Mouse (Mus musculus): ENCODE results near the gene Gmppa. TPM values are rescaled to one million over a fixed set of nuclear protein-coding genes. Genes with fewer than 3 reads are reported as not detected.

Gene Gmppa
- total and polyA plus RNA-seq, 2 experiments from 2014 or later, result 64.9 to 68.3 TPM

DNA sequence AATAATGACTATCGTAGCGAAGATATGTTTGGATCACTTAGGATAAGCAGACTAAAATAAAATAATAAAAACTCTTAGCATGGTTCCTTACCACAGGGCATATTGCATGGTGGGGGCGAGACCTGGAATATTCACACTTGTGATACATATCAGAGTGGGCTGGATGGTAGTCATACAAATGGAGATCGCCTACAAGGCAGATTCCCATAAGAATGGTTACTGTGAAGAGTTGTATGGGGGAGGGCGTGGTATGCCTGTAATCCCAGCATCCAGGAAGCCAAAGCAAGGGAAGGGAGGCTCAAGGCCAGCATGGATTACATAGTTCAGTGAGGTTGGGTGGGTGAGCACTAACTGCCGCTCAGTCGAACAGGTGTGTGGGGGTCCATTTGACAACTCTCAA, 45.0 kb downstream of the Gmppa start:
- no peak for ATAC-seq
- Histone ChIP-seq H3K9ac (peak overlapping the region; percentile 90; the same call in 1 of the 2 replicates), H3K4me1 (ENCODE audit: insufficient read depth) (peaks cover 26% of the 10 kb centered on the region), H3K4me3 (ENCODE audit: low read depth, low read length) (peak overlapping the region; percentile 85), H3K9me3 (ENCODE audit: low read length) (no peaks in the 10 kb centered on the region), H3K27ac (ENCODE audit: low read depth, low read length) (no peak overlapping the region), H3K4me2 (ENCODE audit: low read depth) (peak overlapping the region; percentile 82), H3K27me3 (ENCODE audit: insufficient read depth, low read length) (no peaks in the 10 kb centered on the region), H3K36me3 (ENCODE audit: insufficient read depth) (peaks cover 48% of the 10 kb centered on the region)
- 91% methylated on average over 7 of the region's 7 CpGs for WGBS
- DNase-seq, result no peak
- no peak for TF ChIP-seq CTCF (IDR thresholded peaks at IDR 0.05; ENCODE audit: low read depth)

DNA sequence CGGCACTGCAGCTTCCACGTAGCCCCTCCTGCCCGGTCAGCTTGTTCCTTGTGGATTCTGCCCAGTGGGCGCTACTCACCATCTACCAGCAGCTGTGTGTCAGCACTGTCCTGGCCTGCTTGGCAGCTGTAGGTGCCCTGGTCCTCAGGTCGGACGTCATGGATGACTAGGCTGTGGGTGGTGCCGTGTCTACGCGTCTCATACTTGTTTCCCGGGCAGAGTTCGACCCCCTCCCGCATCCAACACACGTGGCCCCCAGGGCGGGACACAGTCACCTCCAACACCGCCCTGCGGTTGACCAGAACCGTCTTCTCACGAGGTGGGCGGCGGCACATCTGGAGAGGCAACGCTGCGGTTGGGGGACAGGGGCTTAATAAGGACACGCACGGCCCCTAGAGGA, 50.8 kb downstream of the Gmppa start:
- no peak for DNase-seq
- H3K4me1 ChIP-seq (ENCODE audit: insufficient read depth), result 0 out of 2 replicates have a peak, but pooled peaks cover 5% of the 10 kb centered on the region
- 11% methylated on average over 24 of the region's 24 CpGs for WGBS
- peak overlapping the region; percentile 31; the same call in 1 of the 2 replicates for H3K9ac ChIP-seq
- peaks cover 47% of the 10 kb centered on the region for H3K36me3 ChIP-seq (ENCODE audit: insufficient read depth)
- H3K4me3 ChIP-seq (ENCODE audit: low read depth, low read length), result no peak overlapping the region
- peak overlapping the region; percentile 91 for H3K4me2 ChIP-seq (ENCODE audit: low read depth)
- H3K27ac ChIP-seq (ENCODE audit: low read depth, low read length), result no peak overlapping the region
- no peaks in the 10 kb centered on the region for H3K9me3 ChIP-seq (ENCODE audit: low read length)
- H3K27me3 ChIP-seq (ENCODE audit: insufficient read depth, low read length), result peaks cover 18% of the 10 kb centered on the region
- peak; percentile 2; the same call in 1 of the 2 replicates for ATAC-seq
- TF ChIP-seq CTCF (IDR thresholded peaks at IDR 0.05; ENCODE audit: low read depth), result 0 out of 2 replicates have a peak, but pooled peaks have one; percentile 9

DNA sequence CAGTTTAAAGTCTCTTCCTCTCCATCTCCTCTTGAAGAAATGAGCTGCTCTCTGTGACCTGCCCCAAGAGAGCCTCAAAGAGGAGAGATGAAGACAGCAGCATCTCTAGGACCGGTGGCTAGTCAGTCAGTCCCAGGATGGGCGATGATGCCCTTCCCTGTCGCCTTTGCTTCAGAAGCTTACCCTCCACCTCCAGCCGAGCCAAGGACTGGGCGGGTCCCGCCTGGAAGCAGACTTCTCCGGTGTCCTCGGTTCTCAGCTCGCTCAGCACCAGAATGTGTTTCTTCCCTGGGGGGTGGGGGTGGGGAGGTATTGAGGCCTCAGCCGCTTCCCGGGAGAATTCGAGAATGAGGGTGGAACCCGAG, 51.3 kb downstream of the Gmppa start:
- H3K9me3 ChIP-seq (ENCODE audit: low read length), result no peaks in the 10 kb centered on the region
- peaks cover 47% of the 10 kb centered on the region for H3K36me3 ChIP-seq (ENCODE audit: insufficient read depth)
- peak overlapping the region; percentile 31; the same call in 1 of the 2 replicates for H3K9ac ChIP-seq
- no peak for TF ChIP-seq CTCF (IDR thresholded peaks at IDR 0.05; ENCODE audit: low read depth)
- peak overlapping the region; percentile 91 for H3K4me2 ChIP-seq (ENCODE audit: low read depth)
- ATAC-seq (peak; percentile 8), DNase-seq (no peak)
- H3K4me3 ChIP-seq (ENCODE audit: low read depth, low read length), result peak overlapping the region; percentile 44
- no peak overlapping the region for H3K27ac ChIP-seq (ENCODE audit: low read depth, low read length)
- WGBS, result 5% methylated on average over 13 of the region's 13 CpGs
- 0 out of 2 replicates have a peak, but pooled peaks cover 5% of the 10 kb centered on the region for H3K4me1 ChIP-seq (ENCODE audit: insufficient read depth)
- peaks cover 18% of the 10 kb centered on the region for H3K27me3 ChIP-seq (ENCODE audit: insufficient read depth, low read length)

DNA sequence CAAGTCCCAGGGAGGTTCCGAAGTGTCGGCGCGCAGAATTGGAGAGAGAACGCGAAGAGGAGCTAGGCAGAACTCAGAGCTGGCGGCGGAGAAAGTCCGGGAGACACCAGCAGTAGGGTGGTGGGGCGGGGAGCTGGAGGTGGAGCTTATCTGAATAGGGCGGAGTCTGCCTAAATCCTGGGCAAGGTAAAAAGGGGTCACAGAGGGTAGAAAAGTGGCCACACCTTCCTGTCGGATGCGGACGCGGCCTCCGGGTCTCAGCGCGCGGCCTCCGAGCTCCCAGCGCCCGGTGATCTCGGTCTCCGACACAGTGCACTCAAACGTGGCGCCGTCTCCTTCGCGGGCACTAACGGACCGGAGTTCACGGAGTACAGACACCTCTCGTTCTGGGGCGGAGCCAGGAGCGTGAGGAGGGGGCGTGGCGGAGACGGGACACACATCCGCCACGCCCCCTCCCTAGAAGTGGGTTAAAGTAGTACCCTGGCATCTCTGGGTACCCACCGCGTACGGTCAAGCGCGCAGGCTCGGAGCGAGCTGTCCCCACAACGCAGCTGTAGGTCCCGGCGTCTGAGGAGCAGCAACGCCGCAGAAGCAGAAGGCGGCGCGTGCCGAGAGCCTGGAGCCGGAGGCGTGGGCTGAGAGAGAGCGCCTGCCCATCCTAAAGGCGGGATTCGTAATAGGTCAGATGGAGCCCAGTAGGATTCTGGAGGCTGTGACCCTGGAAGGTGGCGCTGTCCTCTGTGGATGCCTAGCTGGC, 51.9 kb downstream of the Gmppa start:
- peak; percentile 68 for ATAC-seq
- 0 out of 2 replicates have a peak, but pooled peaks cover 5% of the 10 kb centered on the region for H3K4me1 ChIP-seq (ENCODE audit: insufficient read depth)
- TF ChIP-seq CTCF (IDR thresholded peaks at IDR 0.05; ENCODE audit: low read depth), result peak; percentile 37
- DNase-seq, result peak; percentile 61
- no peaks in the 10 kb centered on the region for H3K9me3 ChIP-seq (ENCODE audit: low read length)
- peak overlapping the region; percentile 91 for H3K4me2 ChIP-seq (ENCODE audit: low read depth)
- peaks cover 18% of the 10 kb centered on the region for H3K27me3 ChIP-seq (ENCODE audit: insufficient read depth, low read length)
- H3K36me3 ChIP-seq (ENCODE audit: insufficient read depth), result peaks cover 42% of the 10 kb centered on the region
- peak overlapping the region; percentile 31; the same call in 1 of the 2 replicates for H3K9ac ChIP-seq
- H3K27ac ChIP-seq (ENCODE audit: low read depth, low read length), result no peak overlapping the region
- WGBS, result 4% methylated on average over 62 of the region's 62 CpGs
- H3K4me3 ChIP-seq (ENCODE audit: low read depth, low read length), result peak overlapping the region; percentile 44

DNA sequence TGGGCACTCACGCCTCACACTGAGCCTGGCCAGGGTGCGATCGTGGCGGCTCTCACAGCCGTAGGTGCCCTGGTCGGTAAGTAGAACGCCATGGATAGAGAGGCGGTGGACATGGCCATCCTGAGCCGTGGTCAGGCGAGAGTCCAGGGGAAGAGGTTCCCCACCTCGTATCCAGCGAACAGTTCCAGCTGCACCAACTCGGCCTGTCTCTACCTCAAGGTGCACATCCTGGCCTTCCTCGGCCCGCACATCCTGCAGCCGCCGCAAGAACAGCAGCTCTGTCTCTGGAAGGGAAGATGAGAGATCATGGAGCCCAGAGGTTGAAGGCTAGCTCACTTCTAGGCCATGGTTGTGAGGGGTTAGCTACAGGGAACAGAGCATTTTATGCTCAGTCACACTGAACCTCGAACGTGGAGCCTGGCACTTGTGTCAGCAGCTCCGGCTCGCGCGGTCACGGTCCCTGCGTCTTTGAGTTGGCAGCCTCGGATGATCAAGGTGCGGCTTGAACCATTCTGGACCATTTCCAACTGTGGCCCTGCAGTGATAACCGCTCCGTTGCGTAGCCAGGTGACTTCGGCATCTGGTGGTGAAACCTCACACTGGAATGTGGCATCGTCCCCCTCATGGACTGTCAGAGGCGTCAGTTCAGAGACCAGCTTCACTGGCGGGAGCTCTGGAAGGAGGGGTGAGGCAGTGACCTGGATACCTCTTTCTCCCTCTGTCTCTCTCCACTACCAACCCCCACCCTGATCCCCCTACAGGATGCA, 55.2 kb downstream of the Gmppa start:
- no peaks in the 10 kb centered on the region for H3K9me3 ChIP-seq (ENCODE audit: low read length)
- H3K4me1 ChIP-seq (ENCODE audit: insufficient read depth), result 0 out of 2 replicates have a peak, but pooled peaks cover 5% of the 10 kb centered on the region
- H3K4me2 ChIP-seq (ENCODE audit: low read depth), result no peak overlapping the region
- H3K9ac ChIP-seq, result no peak overlapping the region
- peaks cover 10% of the 10 kb centered on the region; the same call in 1 of the 2 replicates for H3K36me3 ChIP-seq (ENCODE audit: insufficient read depth)
- no peak overlapping the region for H3K4me3 ChIP-seq (ENCODE audit: low read depth, low read length)
- DNase-seq, result no peak
- no peak for TF ChIP-seq CTCF (IDR thresholded peaks at IDR 0.05; ENCODE audit: low read depth)
- 87% methylated on average over 34 of the region's 34 CpGs for WGBS
- no peak overlapping the region for H3K27ac ChIP-seq (ENCODE audit: low read depth, low read length)
- no peak for ATAC-seq
- H3K27me3 ChIP-seq (ENCODE audit: insufficient read depth, low read length), result peaks cover 16% of the 10 kb centered on the region

DNA sequence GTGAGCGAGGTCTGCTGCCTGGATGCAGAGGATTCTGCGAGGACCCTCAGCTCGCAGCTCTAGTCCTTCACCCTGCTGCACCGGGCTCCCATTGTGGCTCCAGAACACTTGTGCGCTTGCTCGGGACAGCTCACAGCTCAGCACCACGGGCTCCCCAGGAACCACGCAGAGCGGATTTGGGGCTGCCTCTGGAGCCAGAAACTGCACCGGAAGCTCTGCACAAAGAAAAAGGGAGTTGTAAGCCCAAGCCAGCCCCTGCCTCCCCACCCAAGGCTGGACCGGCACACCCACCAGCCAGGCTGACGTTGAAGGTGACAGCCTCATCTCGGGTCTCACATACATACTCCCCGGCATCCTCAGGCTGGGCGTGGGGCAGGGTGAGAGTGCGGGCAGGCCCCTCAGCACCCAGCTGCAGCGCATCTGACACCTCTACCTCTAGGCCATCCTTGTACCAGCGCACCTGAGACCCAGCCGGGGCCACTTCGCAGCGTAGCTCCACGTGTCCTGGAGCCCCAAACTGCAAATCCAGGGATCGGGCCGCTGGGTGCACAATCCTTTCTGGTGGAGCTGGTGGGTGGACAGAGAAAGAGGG, 56.9 kb downstream of the Gmppa start:
- H3K9me3 ChIP-seq (ENCODE audit: low read length), result no peaks in the 10 kb centered on the region
- 41% methylated on average over 24 of the region's 24 CpGs for WGBS
- no peak overlapping the region for H3K4me2 ChIP-seq (ENCODE audit: low read depth)
- no peak overlapping the region for H3K27ac ChIP-seq (ENCODE audit: low read depth, low read length)
- 0 out of 2 replicates have a peak, but pooled peaks cover 9% of the 10 kb centered on the region for H3K27me3 ChIP-seq (ENCODE audit: insufficient read depth, low read length)
- H3K36me3 ChIP-seq (ENCODE audit: insufficient read depth), result peaks cover 10% of the 10 kb centered on the region; the same call in 1 of the 2 replicates
- DNase-seq, result no peak
- H3K4me3 ChIP-seq (ENCODE audit: low read depth, low read length), result no peak overlapping the region
- H3K9ac ChIP-seq, result no peak overlapping the region
- 0 out of 2 replicates have a peak, but pooled peaks cover 3% of the 10 kb centered on the region for H3K4me1 ChIP-seq (ENCODE audit: insufficient read depth)
- ATAC-seq, result no peak
- TF ChIP-seq CTCF (IDR thresholded peaks at IDR 0.05; ENCODE audit: low read depth), result no peak

Other genes starting within 250 kb of the Gmppa start
- gene Ankzf1, start 243.8 kb upstream of the Gmppa start, total RNA-seq (2014; rRNA removed), result 17.9 and 22.2 TPM in 2 replicates
- 12.5 and 13.5 TPM in 2 replicates for gene Ankzf1, start 243.8 kb upstream of the Gmppa start, polyA plus RNA-seq (2015; fragmentation: Nextera tagmentation; extraction: Ambion mirVana)
- 53.2 and 76.1 TPM in 2 replicates for gene Atg9a, start 243.7 kb upstream of the Gmppa start, total RNA-seq (2014; rRNA removed)
- gene Atg9a, start 243.7 kb upstream of the Gmppa start, polyA plus RNA-seq (2015; fragmentation: Nextera tagmentation; extraction: Ambion mirVana), result 47.2 and 57.9 TPM in 2 replicates
- gene Glb1l, start 225.1 kb upstream of the Gmppa start, total RNA-seq (2014; rRNA removed), result 15.0 and 18.5 TPM in 2 replicates
- 10.3 and 12.4 TPM in 2 replicates for gene Glb1l, start 225.1 kb upstream of the Gmppa start, polyA plus RNA-seq (2015; fragmentation: Nextera tagmentation; extraction: Ambion mirVana)
- 102 and 109 TPM in 2 replicates for gene Stk16, start 225.1 kb upstream of the Gmppa start, total RNA-seq (2014; rRNA removed)
- 95.6 and 102 TPM in 2 replicates for gene Stk16, start 225.1 kb upstream of the Gmppa start, polyA plus RNA-seq (2015; fragmentation: Nextera tagmentation; extraction: Ambion mirVana)
- 54.8 and 58.5 TPM in 2 replicates for gene Tuba4a, start 216.1 kb upstream of the Gmppa start, total RNA-seq (2014; rRNA removed)
- 76.9 and 87.1 TPM in 2 replicates for gene Tuba4a, start 216.1 kb upstream of the Gmppa start, polyA plus RNA-seq (2015; fragmentation: Nextera tagmentation; extraction: Ambion mirVana)
- 0.46 TPM in 1 of 2 replicates, not detected in the other for gene A630095N17Rik, start 203.8 kb upstream of the Gmppa start, total RNA-seq (2014; rRNA removed)
- 0.34 TPM in 1 of 2 replicates, not detected in the other for gene A630095N17Rik, start 203.8 kb upstream of the Gmppa start, polyA plus RNA-seq (2015; fragmentation: Nextera tagmentation; extraction: Ambion mirVana)
- 32.2 and 39.7 TPM in 2 replicates for gene Dnajb2, start 199.5 kb upstream of the Gmppa start, total RNA-seq (2014; rRNA removed)
- gene Dnajb2, start 199.5 kb upstream of the Gmppa start, polyA plus RNA-seq (2015; fragmentation: Nextera tagmentation; extraction: Ambion mirVana), result 37.4 and 47.0 TPM in 2 replicates
- gene Ptprn, start 171.4 kb upstream of the Gmppa start, total RNA-seq (2014; rRNA removed), result 58.2 and 68.7 TPM in 2 replicates
- gene Ptprn, start 171.4 kb upstream of the Gmppa start, polyA plus RNA-seq (2015; fragmentation: Nextera tagmentation; extraction: Ambion mirVana), result 21.5 and 31.5 TPM in 2 replicates
- gene Resp18, start 157.5 kb upstream of the Gmppa start, total RNA-seq (2014; rRNA removed), result 136 and 170 TPM in 2 replicates
- gene Resp18, start 157.5 kb upstream of the Gmppa start, polyA plus RNA-seq (2015; fragmentation: Nextera tagmentation; extraction: Ambion mirVana), result 123 and 186 TPM in 2 replicates
- 135 and 164 TPM in 2 replicates for gene Dnpep, start 117.9 kb upstream of the Gmppa start, total RNA-seq (2014; rRNA removed)
- gene Dnpep, start 117.9 kb upstream of the Gmppa start, polyA plus RNA-seq (2015; fragmentation: Nextera tagmentation; extraction: Ambion mirVana), result 140 and 156 TPM in 2 replicates
- 1.0 and 1.4 TPM in 2 replicates for gene Des, start 75.6 kb upstream of the Gmppa start, total RNA-seq (2014; rRNA removed)
- gene Des, start 75.6 kb upstream of the Gmppa start, polyA plus RNA-seq (2015; fragmentation: Nextera tagmentation; extraction: Ambion mirVana), result 1.2 TPM in 2 replicates
- gene Speg, start 60.6 kb upstream of the Gmppa start, total RNA-seq (2014; rRNA removed), result 44.4 and 56.3 TPM in 2 replicates
- 17.8 and 20.6 TPM in 2 replicates for gene Speg, start 60.6 kb upstream of the Gmppa start, polyA plus RNA-seq (2015; fragmentation: Nextera tagmentation; extraction: Ambion mirVana)
- gene Asic4, start 14.5 kb downstream of the Gmppa start, total RNA-seq (2014; rRNA removed), result 21.2 and 21.4 TPM in 2 replicates
- gene Asic4, start 14.5 kb downstream of the Gmppa start, polyA plus RNA-seq (2015; fragmentation: Nextera tagmentation; extraction: Ambion mirVana), result 6.3 and 7.7 TPM in 2 replicates
- gene Chpf, start 43.4 kb downstream of the Gmppa start, total RNA-seq (2014; rRNA removed), result 65.9 and 80.4 TPM in 2 replicates
- 55.5 and 56.8 TPM in 2 replicates for gene Chpf, start 43.4 kb downstream of the Gmppa start, polyA plus RNA-seq (2015; fragmentation: Nextera tagmentation; extraction: Ambion mirVana)
- gene Tmem198, start 43.6 kb downstream of the Gmppa start, total RNA-seq (2014; rRNA removed), result 54.8 and 58.0 TPM in 2 replicates
- 61.2 and 70.8 TPM in 2 replicates for gene Tmem198, start 43.6 kb downstream of the Gmppa start, polyA plus RNA-seq (2015; fragmentation: Nextera tagmentation; extraction: Ambion mirVana)
- gene Obsl1, start 70.5 kb downstream of the Gmppa start, total RNA-seq (2014; rRNA removed), result 28.4 and 43.7 TPM in 2 replicates
- gene Obsl1, start 70.5 kb downstream of the Gmppa start, polyA plus RNA-seq (2015; fragmentation: Nextera tagmentation; extraction: Ambion mirVana), result 18.7 and 22.9 TPM in 2 replicates
- gene Inha, start 71.1 kb downstream of the Gmppa start, total RNA-seq (2014; rRNA removed), result 24.5 and 26.6 TPM in 2 replicates
- 19.6 and 24.8 TPM in 2 replicates for gene Inha, start 71.1 kb downstream of the Gmppa start, polyA plus RNA-seq (2015; fragmentation: Nextera tagmentation; extraction: Ambion mirVana)
- gene Stk11ip, start 85.6 kb downstream of the Gmppa start, total RNA-seq (2014; rRNA removed), result 25.8 and 34.7 TPM in 2 replicates
- 12.1 and 14.3 TPM in 2 replicates for gene Stk11ip, start 85.6 kb downstream of the Gmppa start, polyA plus RNA-seq (2015; fragmentation: Nextera tagmentation; extraction: Ambion mirVana)
- 101 and 120 TPM in 2 replicates for gene Slc4a3, start 110.3 kb downstream of the Gmppa start, total RNA-seq (2014; rRNA removed)
- 56.0 and 73.0 TPM in 2 replicates for gene Slc4a3, start 110.3 kb downstream of the Gmppa start, polyA plus RNA-seq (2015; fragmentation: Nextera tagmentation; extraction: Ambion mirVana)